8 mouse cellular contexts compared by ENCODE assay signal in the genomic region with DNA sequence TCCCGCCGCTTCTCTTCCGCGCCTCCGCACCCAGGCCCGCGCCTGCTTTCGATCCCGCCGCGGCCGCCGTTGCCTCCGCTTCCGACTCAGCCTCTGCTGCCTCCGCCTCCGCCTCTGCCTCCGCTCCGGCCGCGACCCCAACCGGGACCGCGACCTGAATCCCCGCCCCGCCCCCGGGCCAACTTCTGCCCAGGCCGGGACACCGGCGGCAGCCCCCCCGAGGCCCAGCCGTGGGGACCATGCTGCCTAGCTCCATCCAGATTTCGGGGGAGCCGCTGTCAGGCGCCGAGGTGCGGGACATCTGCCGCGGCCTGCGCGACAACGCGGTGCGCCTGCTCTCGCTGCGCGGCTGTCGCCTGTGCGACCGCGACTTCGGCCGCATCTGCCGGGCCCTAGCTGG. TPM values are rescaled to one million over a fixed set of nuclear protein-coding genes. Genes with fewer than 3 reads are reported as not detected.
DNase-seq lines count a peak whose midpoint lies in the region; ATAC-seq and TF ChIP-seq lines count a peak whose summit lies in the region.

No protein-coding gene starts in this region.

- no peak for TF ChIP-seq POLR2A in limb, embryonic 14.5 days (IDR thresholded peaks at IDR 0.05; ENCODE audit: borderline replicate concordance, extremely low read depth, insufficient read depth, insufficient read length)
- TF ChIP-seq POLR2A in small intestine, adult 2 months (IDR thresholded peaks at IDR 0.05; ENCODE audit: low read depth, low read length): no peak

- no peak overlapping the region for H3K27ac ChIP-seq in heart, embryonic 15.5 days
- no peak overlapping the region for H3K27ac ChIP-seq in forebrain, embryonic 11.5 days (ENCODE audit: low read depth, low read length)
- H3K27ac ChIP-seq in limb, embryonic 14.5 days (replicated peaks; ENCODE audit: low read depth, low read length): no peak overlapping the region
- no peak overlapping the region for H3K27ac ChIP-seq in small intestine, adult 2 months (ENCODE audit: insufficient read depth, low read depth, low read length)

- H3K4me1 ChIP-seq in heart, embryonic 15.5 days (replicated peaks): peaks cover 23% of the 10 kb centered on the region
- H3K4me1 ChIP-seq in forebrain, embryonic 11.5 days (replicated peaks; ENCODE audit: control insufficient read depth, insufficient read depth, low read length): peaks cover 3% of the 10 kb centered on the region; the same call in 1 of the 2 replicates
- H3K4me1 ChIP-seq in limb, embryonic 14.5 days (ENCODE audit: control insufficient read depth, insufficient read depth, low read length): peaks cover 8% of the 10 kb centered on the region; the same call in 1 of the 2 replicates
- peaks cover 10% of the 10 kb centered on the region for H3K4me1 ChIP-seq in small intestine, adult 2 months (ENCODE audit: control insufficient read depth, insufficient read depth, insufficient read length, low read length)

- peaks cover 32% of the 10 kb centered on the region for H3K36me3 ChIP-seq in heart, embryonic 15.5 days
- peaks cover 4% of the 10 kb centered on the region; the same call in 1 of the 2 replicates for H3K36me3 ChIP-seq in forebrain, embryonic 11.5 days (ENCODE audit: control insufficient read depth, insufficient read depth, low read length)
- H3K36me3 ChIP-seq in limb, embryonic 14.5 days (ENCODE audit: control insufficient read depth, insufficient read depth, low read length): peaks cover 56% of the 10 kb centered on the region
- H3K36me3 ChIP-seq in small intestine, adult 2 months (ENCODE audit: control insufficient read depth, insufficient read depth, low read length): peaks cover 42% of the 10 kb centered on the region

- H3K4me3 ChIP-seq in heart, embryonic 15.5 days: peak overlapping the region; percentile 63
- peak overlapping the region; percentile 61 for H3K4me3 ChIP-seq in forebrain, embryonic 11.5 days (ENCODE audit: low read depth, low read length)
- peak overlapping the region; percentile 67 for H3K4me3 ChIP-seq in limb, embryonic 14.5 days (replicated peaks; ENCODE audit: low read length)
- H3K4me3 ChIP-seq in small intestine, adult 2 months (ENCODE audit: low read depth, low read length): peak overlapping the region; percentile 65

- peak overlapping the region; percentile 47 for H3K9ac ChIP-seq in heart, embryonic 15.5 days
- H3K9ac ChIP-seq in forebrain, embryonic 11.5 days (ENCODE audit: low read length): peak overlapping the region; percentile 72
- H3K9ac ChIP-seq in limb, embryonic 14.5 days (ENCODE audit: low read depth, low read length, severe bottlenecking): peak overlapping the region; percentile 57

- no peak for TF ChIP-seq CTCF in small intestine, adult 2 months (IDR thresholded peaks at IDR 0.05; ENCODE audit: extremely low read depth, insufficient read length, insufficient replicate concordance, low read depth, low read length)

- WGBS in heart, embryonic 15.5 days: 0% methylated on average over 53 of the region's 54 CpGs
- 1% methylated on average over 39 of the region's 54 CpGs for WGBS in forebrain, embryonic 11.5 days
- WGBS in limb, embryonic 14.5 days: 1% methylated on average over 29 of the region's 54 CpGs
- WGBS in small intestine, adult 2 months: under 1% methylated on average over 54 of the region's 54 CpGs

- peaks cover 18% of the 10 kb centered on the region for H3K27me3 ChIP-seq in heart, embryonic 15.5 days
- peaks cover 5% of the 10 kb centered on the region; the same call in 1 of the 2 replicates for H3K27me3 ChIP-seq in forebrain, embryonic 11.5 days (ENCODE audit: control insufficient read depth, insufficient read depth, low read length)
- peaks cover 17% of the 10 kb centered on the region for H3K27me3 ChIP-seq in limb, embryonic 14.5 days (ENCODE audit: control insufficient read depth, insufficient read depth, low read length)
- H3K27me3 ChIP-seq in small intestine, adult 2 months (ENCODE audit: control insufficient read depth, insufficient read depth, low read length): peaks cover 12% of the 10 kb centered on the region

- H3K9me3 ChIP-seq in heart, embryonic 15.5 days (replicated peaks): no peaks in the 10 kb centered on the region
- H3K9me3 ChIP-seq in forebrain, embryonic 11.5 days (ENCODE audit: control insufficient read depth, low read length): no peaks in the 10 kb centered on the region; the same call in 1 of the 2 replicates
- no peaks in the 10 kb centered on the region for H3K9me3 ChIP-seq in limb, embryonic 14.5 days (ENCODE audit: control insufficient read depth, low read length)

- H3K4me2 ChIP-seq in heart, embryonic 15.5 days: peak overlapping the region; percentile 97
- peak overlapping the region; percentile 99 for H3K4me2 ChIP-seq in forebrain, embryonic 11.5 days (ENCODE audit: low read depth, low read length, severe bottlenecking)
- peak overlapping the region; percentile 100 for H3K4me2 ChIP-seq in limb, embryonic 14.5 days (replicated peaks; ENCODE audit: low read depth, low read length, severe bottlenecking)

- peak; percentile 13; the same call in 1 of the 2 replicates for ATAC-seq in heart, embryonic 15.5 days (replicated peaks; ENCODE audit: insufficient number of reproducible peaks, insufficient read depth, low FRiP score, low read depth)
- no peak; the same call in none of the 2 replicates for ATAC-seq in forebrain, embryonic 11.5 days (replicated peaks; ENCODE audit: low FRiP score)
- peak; percentile 28 for ATAC-seq in limb, embryonic 14.5 days (ENCODE audit: low FRiP score, low read depth)
- ATAC-seq in CD4-positive, CD25-positive, alpha-beta regulatory T cell, adult 4 months: no peak

- no peak for DNase-seq in heart, adult 18-20 months
- DNase-seq in thymus, postnatal 10 days (ENCODE audit: low spot score in 2 of 2): peak; percentile 25 to 34
- DNase-seq in thymus, postnatal 0 days (ENCODE audit: low spot score): no peak
- DNase-seq in forebrain, embryonic 11.5 days (ENCODE audit: low spot score): no peak
- DNase-seq in limb, embryonic 14.5 days (ENCODE audit: low spot score): no peak

RNA-seq across cellular contexts. Expression of a gene that starts 0.8 kb away (rescaled TPM):
- 0.47 and 0.94 TPM in 2 replicates for polyA plus RNA-seq in heart, embryonic 15.5 days (2015; fragmentation: Nextera tagmentation; extraction: Ambion mirVana)
- total RNA-seq in heart, adult 18-20 months (2021): under 1 TPM; 0.18 to 0.37 TPM
- polyA plus RNA-seq in thymus, postnatal 0 days (2015; fragmentation: Nextera tagmentation; extraction: Ambion mirVana): 1.1 and 1.2 TPM in 2 replicates
- polyA plus RNA-seq in forebrain, embryonic 11.5 days (2014; fragmentation: Nextera tagmentation; extraction: Ambion mirVana): 2.3 and 3.8 TPM in 2 replicates
- polyA plus RNA-seq in limb, embryonic 14.5 days (2012; rRNA removed): 4.3 and 5.8 TPM in 2 replicates
- polyA plus RNA-seq in limb, embryonic 14.5 days (2014; fragmentation: Nextera tagmentation; extraction: Ambion mirVana): 1.4 and 2.0 TPM in 2 replicates
- polyA plus RNA-seq in small intestine, adult 2 months (2012; rRNA removed): 1.9 and 2.8 TPM in 2 replicates
- polyA plus RNA-seq in CD4-positive, CD25-positive, alpha-beta regulatory T cell, adult 4 months (2017; shearing (Covaris generic)): under 1 TPM in 1 of 2 experiments, not detected in 1; 0.30 TPM

RNA-seq across cellular contexts. Expression of a gene that starts 6.2 kb away (rescaled TPM):
- polyA plus RNA-seq in heart, embryonic 15.5 days (2015; fragmentation: Nextera tagmentation; extraction: Ambion mirVana): 72.1 and 97.8 TPM in 2 replicates
- total RNA-seq in heart, adult 18-20 months (2021): 10 to 100 TPM; 73.6 to 77.5 TPM
- polyA plus RNA-seq in thymus, postnatal 0 days (2015; fragmentation: Nextera tagmentation; extraction: Ambion mirVana): 119 and 124 TPM in 2 replicates
- 57.8 and 75.5 TPM in 2 replicates for polyA plus RNA-seq in forebrain, embryonic 11.5 days (2014; fragmentation: Nextera tagmentation; extraction: Ambion mirVana)
- 92.5 and 136 TPM in 2 replicates for polyA plus RNA-seq in limb, embryonic 14.5 days (2012; rRNA removed)
- polyA plus RNA-seq in limb, embryonic 14.5 days (2014; fragmentation: Nextera tagmentation; extraction: Ambion mirVana): 134 and 142 TPM in 2 replicates
- polyA plus RNA-seq in small intestine, adult 2 months (2012; rRNA removed): 120 and 305 TPM in 2 replicates
- polyA plus RNA-seq in CD4-positive, CD25-positive, alpha-beta regulatory T cell, adult 4 months (2017; shearing (Covaris generic)): 10 to 100 TPM; 43.4 to 51.9 TPM

RNA-seq across cellular contexts. Expression of a gene that starts 6.3 kb away (rescaled TPM):
- 36.3 and 51.0 TPM in 2 replicates for polyA plus RNA-seq in heart, embryonic 15.5 days (2015; fragmentation: Nextera tagmentation; extraction: Ambion mirVana)
- total RNA-seq in heart, adult 18-20 months (2021): 10 to 100 TPM; 24.5 to 27.2 TPM
- polyA plus RNA-seq in thymus, postnatal 0 days (2015; fragmentation: Nextera tagmentation; extraction: Ambion mirVana): 69.4 and 71.2 TPM in 2 replicates
- 111 and 118 TPM in 2 replicates for polyA plus RNA-seq in forebrain, embryonic 11.5 days (2014; fragmentation: Nextera tagmentation; extraction: Ambion mirVana)
- 112 and 120 TPM in 2 replicates for polyA plus RNA-seq in limb, embryonic 14.5 days (2012; rRNA removed)
- polyA plus RNA-seq in limb, embryonic 14.5 days (2014; fragmentation: Nextera tagmentation; extraction: Ambion mirVana): 87.5 and 98.4 TPM in 2 replicates
- polyA plus RNA-seq in small intestine, adult 2 months (2012; rRNA removed): 16.2 and 24.6 TPM in 2 replicates
- polyA plus RNA-seq in CD4-positive, CD25-positive, alpha-beta regulatory T cell, adult 4 months (2017; shearing (Covaris generic)): 100 to 1,000 TPM; 110 to 117 TPM

RNA-seq across cellular contexts. Expression of a gene that starts 28.7 kb away (rescaled TPM):
- polyA plus RNA-seq in heart, embryonic 15.5 days (2015; fragmentation: Nextera tagmentation; extraction: Ambion mirVana): 39.5 and 44.9 TPM in 2 replicates
- total RNA-seq in heart, adult 18-20 months (2021): 10 to 100 TPM; 29.7 to 29.9 TPM
- 26.8 and 27.6 TPM in 2 replicates for polyA plus RNA-seq in thymus, postnatal 0 days (2015; fragmentation: Nextera tagmentation; extraction: Ambion mirVana)
- polyA plus RNA-seq in forebrain, embryonic 11.5 days (2014; fragmentation: Nextera tagmentation; extraction: Ambion mirVana): 62.6 and 63.4 TPM in 2 replicates
- 117 and 140 TPM in 2 replicates for polyA plus RNA-seq in limb, embryonic 14.5 days (2012; rRNA removed)
- 50.6 and 64.7 TPM in 2 replicates for polyA plus RNA-seq in limb, embryonic 14.5 days (2014; fragmentation: Nextera tagmentation; extraction: Ambion mirVana)
- polyA plus RNA-seq in small intestine, adult 2 months (2012; rRNA removed): 43.4 and 89.2 TPM in 2 replicates
- polyA plus RNA-seq in CD4-positive, CD25-positive, alpha-beta regulatory T cell, adult 4 months (2017; shearing (Covaris generic)): 10 to 100 TPM; 15.0 to 18.5 TPM

RNA-seq across cellular contexts. Expression of a gene that starts 43.1 kb away (rescaled TPM):
- 0.49 and 1.7 TPM in 2 replicates for polyA plus RNA-seq in heart, embryonic 15.5 days (2015; fragmentation: Nextera tagmentation; extraction: Ambion mirVana)
- under 1 TPM; 0.20 to 0.21 TPM for total RNA-seq in heart, adult 18-20 months (2021)
- 8.1 and 9.6 TPM in 2 replicates for polyA plus RNA-seq in thymus, postnatal 0 days (2015; fragmentation: Nextera tagmentation; extraction: Ambion mirVana)
- polyA plus RNA-seq in forebrain, embryonic 11.5 days (2014; fragmentation: Nextera tagmentation; extraction: Ambion mirVana): 1.2 and 1.5 TPM in 2 replicates
- polyA plus RNA-seq in limb, embryonic 14.5 days (2012; rRNA removed): 20.8 and 24.2 TPM in 2 replicates
- 10.1 and 10.3 TPM in 2 replicates for polyA plus RNA-seq in limb, embryonic 14.5 days (2014; fragmentation: Nextera tagmentation; extraction: Ambion mirVana)
- 0.27 and 1.0 TPM in 2 replicates for polyA plus RNA-seq in small intestine, adult 2 months (2012; rRNA removed)
- not detected for polyA plus RNA-seq in CD4-positive, CD25-positive, alpha-beta regulatory T cell, adult 4 months (2017; shearing (Covaris generic))

Comparison
In these comparisons a context has a peak if more than half of its experiments do, and no peak if none do; other contexts are left out.
1. DNase-seq: peak in thymus, postnatal 10 days (2 of 2); none in heart, adult 18-20 months (0 of 2), thymus, postnatal 0 days (single experiment), forebrain, embryonic 11.5 days (single experiment) and limb, embryonic 14.5 days (single experiment).
2. ATAC-seq: peak in heart, embryonic 15.5 days (single experiment) and limb, embryonic 14.5 days (single experiment); none in forebrain, embryonic 11.5 days (single experiment) and CD4-positive, CD25-positive, alpha-beta regulatory T cell, adult 4 months (single experiment).
3. Peak in every context shown above with its lines, with median percentiles within 50 percentile points of each other: H3K4me2 ChIP-seq, H3K4me3 ChIP-seq and H3K9ac ChIP-seq.